Mouse (Mus musculus) 3134 (cell line): ENCODE results near the gene Rbm34.
"Not testable (repeated sequence)": the region's sequence is repeated elsewhere in the genome, so short reads cannot be mapped to it uniquely, and the experiment has no call there.

Experiments used
- DNase-seq: peaks from one replicate; pipeline ENCODE4 v3.0.0-alpha.2; 2011; ENCODE audit warnings: low spot score; ENCODE audit not compliant: insufficient read length; ENCODE audit errors: extremely low read depth

Rbm34 gene

DNA sequence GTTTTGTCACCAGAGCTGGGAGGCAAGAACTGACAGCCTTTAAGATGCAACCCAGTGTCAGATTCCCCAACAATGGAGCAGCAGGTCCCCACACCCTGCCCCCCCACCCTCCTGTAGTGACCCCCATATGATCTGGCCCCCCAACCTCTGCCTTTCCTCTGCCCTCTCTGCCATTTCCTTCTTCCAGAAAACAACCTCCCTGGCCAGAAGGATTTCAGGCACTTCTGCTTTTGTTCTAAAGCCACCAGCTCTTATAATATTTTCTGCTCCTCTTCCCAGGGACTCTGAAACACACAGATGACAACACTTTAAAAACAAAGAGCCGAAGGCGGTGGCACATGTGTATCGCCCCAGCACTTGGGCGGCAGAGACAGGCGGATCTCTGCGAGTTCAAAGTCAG lies 50.5 kb downstream of the Rbm34 start:
- DNase-seq, result no peak

DNA sequence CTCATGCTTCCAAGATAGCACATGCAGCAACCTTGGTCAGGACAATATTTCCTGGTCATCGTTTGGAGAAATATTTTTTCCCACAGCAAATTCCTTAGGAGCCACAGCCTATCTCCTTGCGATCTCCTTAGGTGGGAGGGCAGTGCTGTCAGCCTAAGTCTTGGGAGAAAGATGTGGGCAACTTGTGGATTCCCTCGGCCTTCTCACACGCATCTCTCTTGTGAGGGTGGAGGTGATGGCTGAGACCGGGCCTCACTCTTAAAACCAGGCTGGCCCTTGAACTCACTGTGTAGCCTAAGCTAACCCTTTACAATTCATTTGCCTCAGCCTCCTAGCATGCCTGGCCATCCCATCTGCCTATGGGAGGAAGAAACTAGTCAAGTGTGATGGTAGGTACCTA lies 51.2 kb downstream of the Rbm34 start:
- DNase-seq, result no peak

DNA sequence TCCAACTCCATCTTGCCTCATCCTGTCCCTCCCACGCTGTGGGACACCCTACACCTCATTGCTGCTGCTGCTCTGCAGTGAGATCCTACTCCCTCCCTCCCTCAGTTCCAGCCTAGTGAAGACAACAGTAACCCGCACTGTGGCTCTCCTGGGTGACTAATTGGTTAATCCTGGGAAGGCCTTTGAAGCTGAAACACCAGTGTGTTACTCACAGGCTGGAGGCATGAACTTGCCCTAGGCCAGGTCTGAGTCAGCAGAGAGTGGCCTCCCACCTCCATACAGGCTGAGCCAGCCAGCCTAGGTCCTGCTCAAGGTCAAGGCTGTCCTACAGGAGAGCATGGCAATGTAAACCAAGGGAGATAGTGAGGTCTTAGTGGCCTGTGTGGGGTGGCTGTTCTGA lies 51.6 kb downstream of the Rbm34 start:
- peak; percentile 74 for DNase-seq

GRCm38 (mm10) chr8:126918356-126918755 lies 52.5 kb downstream of the Rbm34 start:
- no peak for DNase-seq

DNA sequence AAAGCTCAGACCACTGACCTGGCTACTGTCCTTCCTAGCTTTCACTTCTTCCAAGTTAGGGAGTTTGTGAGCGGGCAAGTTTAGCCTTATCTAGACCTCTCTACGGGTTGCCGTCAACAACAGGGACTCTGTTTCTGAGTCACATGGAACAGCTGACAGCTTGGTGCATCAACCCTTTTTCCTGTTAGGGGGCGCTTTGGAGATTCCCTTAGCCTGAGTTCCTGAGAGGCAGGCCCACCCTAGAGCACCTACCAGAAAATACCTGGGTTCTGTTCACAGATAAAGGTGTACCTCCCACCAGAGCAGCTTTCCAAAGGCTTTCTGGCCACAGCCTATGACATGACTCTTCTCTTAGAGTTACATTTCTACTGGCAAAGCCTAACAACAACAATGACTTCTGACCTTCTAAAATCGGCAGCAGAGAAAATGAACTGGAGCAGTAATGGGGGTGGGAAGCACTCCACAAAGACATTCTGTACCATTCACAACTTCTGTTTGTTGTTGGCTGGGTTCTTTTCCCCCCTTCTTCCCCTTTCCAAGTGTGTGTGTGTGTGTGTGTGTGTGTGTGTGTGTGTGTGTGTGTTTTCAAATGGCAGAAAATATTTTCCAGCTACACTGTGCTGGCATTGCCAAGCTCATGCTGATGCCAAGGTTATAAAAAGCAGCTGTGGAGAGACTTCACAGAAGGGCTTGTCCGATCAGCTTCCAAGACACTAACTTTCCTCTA lies 53.5 kb downstream of the Rbm34 start:
- no peak for DNase-seq

DNA sequence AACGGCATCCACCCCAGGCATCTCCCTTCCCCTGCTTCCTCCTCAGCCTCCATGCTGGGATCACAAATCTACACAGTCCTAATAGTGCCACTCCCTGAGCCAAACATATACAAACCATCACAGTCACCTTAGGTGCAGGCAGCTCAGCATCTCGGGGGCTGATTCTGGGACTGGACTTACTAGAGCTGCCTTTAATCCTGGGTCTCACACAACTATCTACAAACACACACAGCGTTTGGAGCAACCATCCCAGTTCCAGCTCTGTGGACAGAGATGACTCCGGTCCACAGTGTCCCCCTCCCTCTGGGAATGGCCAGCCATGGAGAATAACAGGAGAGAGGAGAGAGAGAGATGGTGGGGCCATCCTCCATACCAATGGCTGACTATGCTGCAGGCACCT lies 54.3 kb downstream of the Rbm34 start:
- no peak for DNase-seq

- no peak for DNase-seq
Measured at GRCm38 (mm10) chr8:126914609-126915375, 56.1 kb downstream of the Rbm34 start.

- not testable (repeated sequence) for DNase-seq
Measured at GRCm38 (mm10) chr8:126914107-126914490, 56.8 kb downstream of the Rbm34 start.

GRCm38 (mm10) chr8:126913241-126914106 lies 57.4 kb downstream of the Rbm34 start:
- peak; percentile 73 for DNase-seq

GRCm38 (mm10) chr8:126909371-126909802 lies 61.5 kb downstream of the Rbm34 start:
- DNase-seq, result peak; percentile 78

DNA sequence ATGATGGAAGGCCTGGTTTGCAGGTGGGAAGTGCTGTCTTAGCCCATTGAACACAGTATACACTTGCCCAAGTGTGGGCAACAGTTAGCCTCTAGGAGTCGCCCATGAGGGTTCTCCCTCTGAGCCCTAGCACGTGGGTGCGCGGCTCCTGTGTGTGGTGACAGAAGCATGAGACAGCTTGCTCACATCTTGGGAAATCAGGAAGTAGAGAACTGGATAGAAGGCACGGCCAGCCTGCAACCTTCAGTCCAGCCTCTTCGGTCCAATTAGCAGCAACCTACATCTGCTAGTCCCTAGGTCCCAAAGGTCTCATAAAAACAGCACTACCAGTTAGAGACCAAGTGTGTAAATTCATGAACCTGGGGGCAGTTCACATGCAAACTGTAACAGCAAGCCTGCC lies 62.1 kb downstream of the Rbm34 start:
- DNase-seq, result peak; percentile 65

- no peak for DNase-seq
Measured at GRCm38 (mm10) chr8:126907968-126908367, 62.9 kb downstream of the Rbm34 start.

- DNase-seq, result no peak
Measured at GRCm38 (mm10) chr8:126907374-126907773, 63.5 kb downstream of the Rbm34 start.

GRCm38 (mm10) chr8:126905387-126905786 lies 65.5 kb downstream of the Rbm34 start:
- no peak for DNase-seq

GRCm38 (mm10) chr8:126903927-126904326 lies 66.9 kb downstream of the Rbm34 start:
- DNase-seq, result no peak

DNA sequence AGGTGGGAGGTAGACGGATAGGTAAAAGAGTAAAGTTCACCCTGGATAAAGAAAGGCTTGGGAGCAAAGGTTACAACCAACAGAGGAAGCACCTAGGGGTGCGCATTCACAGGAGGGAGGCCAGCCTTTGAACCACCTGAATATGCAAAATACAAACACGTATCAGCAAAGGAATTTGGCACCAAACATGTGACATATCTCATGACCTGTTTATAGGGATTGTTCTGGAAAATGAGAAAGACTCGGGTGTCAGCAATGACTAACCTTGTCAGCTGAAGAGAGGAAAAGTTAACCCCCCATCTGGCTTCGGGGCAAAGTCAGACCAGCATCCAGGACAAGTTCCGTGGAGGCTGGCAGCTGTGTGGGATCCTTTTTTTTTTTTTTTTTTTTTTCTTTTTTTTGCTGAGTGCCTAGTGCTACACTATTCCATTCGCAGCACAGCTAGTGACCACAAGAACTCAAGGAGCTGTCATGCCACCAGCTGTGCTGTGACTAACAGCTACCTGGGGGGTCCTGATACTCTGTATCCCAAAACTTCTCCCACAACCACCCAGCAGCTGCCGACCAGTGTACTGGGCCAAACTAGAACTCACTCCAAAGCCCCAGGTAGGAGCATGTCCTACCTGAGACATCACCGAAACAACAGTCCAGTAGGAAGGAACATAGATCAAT lies 67.5 kb downstream of the Rbm34 start:
- DNase-seq, result no peak

DNA sequence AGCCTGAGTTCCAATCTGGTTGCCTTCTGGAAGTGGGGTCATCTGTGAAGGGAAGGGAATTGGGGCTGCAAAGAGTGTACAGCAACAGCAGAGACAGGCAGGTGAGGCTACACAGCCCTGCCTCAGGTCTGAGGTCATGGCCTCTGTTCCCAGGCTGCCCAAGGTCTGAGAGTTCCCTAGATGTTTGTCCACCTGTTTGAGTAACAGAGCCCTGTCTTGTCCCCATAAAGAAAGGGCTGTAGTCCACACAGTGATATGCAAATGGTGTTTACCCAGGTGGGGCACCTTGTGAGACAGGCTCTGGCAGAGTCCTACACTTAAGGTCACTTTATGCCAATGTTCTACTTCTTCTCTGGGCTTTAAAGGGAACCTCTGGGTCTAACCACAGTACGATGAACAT lies 69.3 kb downstream of the Rbm34 start:
- DNase-seq, result no peak

- DNase-seq, result no peak
Measured at GRCm38 (mm10) chr8:126901049-126901448, 69.8 kb downstream of the Rbm34 start.
